8 mouse cellular contexts compared by ENCODE assay signal in the genomic region with DNA sequence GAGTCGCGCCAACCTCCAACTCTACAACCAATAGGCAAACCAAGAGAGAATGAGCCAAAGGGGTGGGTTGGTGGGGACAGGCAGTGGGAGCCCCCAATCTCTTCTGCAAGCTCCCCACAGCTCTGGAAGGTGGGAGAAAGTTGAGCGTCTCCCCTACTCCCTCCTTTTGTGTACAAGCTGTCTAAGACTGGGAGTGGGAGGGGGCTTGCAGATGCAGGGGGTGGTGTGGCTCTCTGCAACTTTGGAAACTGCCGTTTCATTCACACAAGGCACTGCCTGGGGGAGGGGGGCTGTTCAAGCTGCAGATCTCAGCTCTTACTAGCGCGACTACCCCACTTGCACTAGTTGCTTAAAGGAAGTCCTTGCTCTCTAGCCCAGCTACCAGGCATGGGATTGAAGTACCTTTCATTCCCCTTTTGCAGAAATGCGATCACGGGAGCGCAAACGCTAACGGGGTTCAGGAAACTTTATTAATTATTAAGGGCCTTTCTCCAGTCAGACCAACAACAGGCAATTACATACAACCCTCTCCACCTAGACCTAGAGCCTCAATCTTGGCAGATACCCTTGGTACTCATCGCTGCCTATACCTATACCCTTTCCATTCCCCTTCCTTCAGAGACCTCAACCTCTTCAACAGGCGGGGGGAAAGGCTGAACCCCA. TPM values are rescaled to one million over a fixed set of nuclear protein-coding genes. Genes with fewer than 3 reads are reported as not detected.
DNase-seq lines count a peak whose midpoint lies in the region; ATAC-seq and TF ChIP-seq lines count a peak whose summit lies in the region.

No protein-coding gene starts in this region.

- H3K4me3 ChIP-seq in heart, embryonic 16.5 days (ENCODE audit: low read length), result peak overlapping the region; percentile 94
- peak overlapping the region; percentile 75 for H3K4me3 ChIP-seq in small intestine, adult 2 months (ENCODE audit: low read depth, low read length)

- no peak for ATAC-seq in heart, embryonic 16.5 days (replicated peaks; ENCODE audit: extremely low read depth, insufficient read depth, low FRiP score)

- no peaks in the 10 kb centered on the region for H3K9me3 ChIP-seq in heart, embryonic 16.5 days (replicated peaks; ENCODE audit: control insufficient read depth, low read length)

- H3K36me3 ChIP-seq in heart, embryonic 16.5 days (ENCODE audit: control insufficient read depth, insufficient read depth), result peaks cover 14% of the 10 kb centered on the region
- peaks cover 4% of the 10 kb centered on the region; the same call in 1 of the 2 replicates for H3K36me3 ChIP-seq in small intestine, adult 2 months (ENCODE audit: control insufficient read depth, insufficient read depth, low read length)

- peak overlapping the region; percentile 95 for H3K9ac ChIP-seq in heart, embryonic 16.5 days (ENCODE audit: low read length)

- no peak for TF ChIP-seq POLR2A in small intestine, adult 2 months (IDR thresholded peaks at IDR 0.05; ENCODE audit: low read depth, low read length)

- H3K27ac ChIP-seq in heart, embryonic 16.5 days (ENCODE audit: low read length), result peak overlapping the region; percentile 91
- no peak overlapping the region for H3K27ac ChIP-seq in small intestine, adult 2 months (ENCODE audit: insufficient read depth, low read depth, low read length)

- peak overlapping the region; percentile 93 for H3K4me2 ChIP-seq in heart, embryonic 16.5 days (ENCODE audit: low read depth, low read length)

- under 1% methylated on average over 13 of the region's 13 CpGs for WGBS in heart, embryonic 16.5 days
- 2% methylated on average over 13 of the region's 13 CpGs for WGBS in small intestine, adult 2 months

- TF ChIP-seq CTCF in small intestine, adult 2 months (IDR thresholded peaks at IDR 0.05; ENCODE audit: extremely low read depth, insufficient read length, insufficient replicate concordance, low read depth, low read length), result no peak

- peak; percentile 28 to 39 for DNase-seq in layer of hippocampus, adult 18-20 months (ENCODE audit: low spot score in 2 of 2)
- no peak for DNase-seq in layer of hippocampus, postnatal 10 days (ENCODE audit: low spot score in 2 of 2)
- peak; percentile 85 for DNase-seq in embryo, embryonic 11 days
- DNase-seq in kidney, postnatal 4 days, result peak; percentile 61 to 75
- DNase-seq in lung, postnatal 10 days, result peak; percentile 32
- no peak for DNase-seq in adipocyte (ENCODE audit: low spot score)

- H3K27me3 ChIP-seq in heart, embryonic 16.5 days (ENCODE audit: control insufficient read depth, insufficient read depth, low read length), result peaks cover 3% of the 10 kb centered on the region; the same call in 1 of the 2 replicates
- no peaks in the 10 kb centered on the region for H3K27me3 ChIP-seq in small intestine, adult 2 months (ENCODE audit: control insufficient read depth, insufficient read depth, low read length)

- peaks cover 21% of the 10 kb centered on the region for H3K4me1 ChIP-seq in heart, embryonic 16.5 days (ENCODE audit: control insufficient read depth, insufficient read depth, low read length)
- peaks cover 15% of the 10 kb centered on the region for H3K4me1 ChIP-seq in small intestine, adult 2 months (ENCODE audit: control insufficient read depth, insufficient read depth, insufficient read length, low read length)

RNA-seq across cellular contexts. Expression of a gene that starts 1.1 kb away (rescaled TPM):
- total RNA-seq in layer of hippocampus, adult 18-20 months (2021), result 1 to 10 TPM; 7.7 to 9.0 TPM
- total RNA-seq in layer of hippocampus, postnatal 10 days (2021), result 10 to 100 TPM; 29.9 to 31.2 TPM
- 31.3 and 34.3 TPM in 2 replicates for polyA plus RNA-seq in heart, embryonic 16.5 days (2015; fragmentation: Nextera tagmentation; extraction: Ambion mirVana)
- polyA plus RNA-seq in small intestine, adult 2 months (2012; rRNA removed), result 0.94 and 2.1 TPM in 2 replicates

Comparison
In these comparisons a context has a peak if more than half of its experiments do, and no peak if none do; other contexts are left out.
1. DNase-seq: peak in layer of hippocampus, adult 18-20 months (2 of 2), embryo, embryonic 11 days (single experiment), kidney, postnatal 4 days (2 of 2) and lung, postnatal 10 days (single experiment); none in layer of hippocampus, postnatal 10 days (0 of 2) and adipocyte (single experiment).